Mouse (Mus musculus): ENCODE measurements around the gene Phf5a.
A peak's percentile ranks its signal among the peaks of the same experiment; 100 is the strongest.

GRCm38 (mm10) chr15:81856030-81856790 is 15.5 kb downstream of the Phf5a start:
- TF ChIP-seq SRF (IDR thresholded peaks at IDR 0.05; ENCODE audit: control insufficient read depth, insufficient read length, low read depth), result no peak
- no peak for TF ChIP-seq USF1 (IDR thresholded peaks at IDR 0.05; ENCODE audit: low read depth)
- TF ChIP-seq POLR2A (IDR thresholded peaks at IDR 0.05; ENCODE audit: insufficient read length, low read depth), result peak; percentile 44
- no peak for TF ChIP-seq REST (IDR thresholded peaks at IDR 0.05; ENCODE audit: insufficient read depth, insufficient read length)
- no peak for TF ChIP-seq E2F4 (IDR thresholded peaks at IDR 0.05; ENCODE audit: insufficient read depth)

All from myocyte (in vitro differentiated cells).